9 mouse cellular contexts compared by ENCODE assay signal in the genomic region with DNA sequence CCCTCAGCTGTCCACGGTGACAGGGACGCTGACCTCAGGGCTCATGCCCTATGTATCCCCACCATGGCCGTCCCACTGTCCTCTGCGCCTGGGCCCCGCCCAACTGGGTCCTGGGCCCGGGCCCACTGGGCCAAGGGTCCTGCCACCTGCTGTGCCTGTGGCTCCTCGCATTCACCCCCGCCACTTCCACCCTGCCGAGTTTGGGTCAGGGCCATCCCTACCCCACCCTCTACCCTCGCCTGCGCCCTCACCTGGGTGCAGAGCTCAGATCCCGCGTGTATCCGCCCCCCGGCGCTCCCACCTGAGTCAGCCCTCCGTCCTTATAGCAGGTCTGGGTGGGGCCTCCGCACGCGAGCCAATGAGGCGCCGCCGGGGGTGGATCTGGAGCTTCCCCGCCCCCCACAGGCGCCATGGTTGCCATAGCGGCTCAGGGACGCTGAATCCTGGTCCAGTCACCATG. TPM values are rescaled to one million over a fixed set of nuclear protein-coding genes. Genes with fewer than 3 reads are reported as not detected.
A peak's percentile ranks its signal among the peaks of the same experiment; 100 is the strongest.
DNase-seq lines count a peak whose midpoint lies in the region; ATAC-seq and TF ChIP-seq lines count a peak whose summit lies in the region.
"Had no signal": no experiment of that assay in that cellular context is flagged by ENCODE, and none has a peak within 500 bp of the region (broad histone marks: within the 10 kb centered on the region; RNA-seq: fewer than 3 reads in every experiment).

A gene (minus strand): TSS at position 346 of the 460 bp plus-strand sequence.

- H3K79me2 ChIP-seq in heart, adult 2 months (replicated peaks; ENCODE audit: control insufficient read depth, insufficient read depth, low read length): no peaks in the 10 kb centered on the region

- DNase-seq in right cerebral cortex, postnatal 10 days (ENCODE audit: low spot score in 2 of 2): peak; percentile 72 to 78
- DNase-seq in right cerebral cortex, postnatal 25 days: no peak
- DNase-seq in embryo, embryonic 9.5 days (ENCODE audit: extremely low spot score): peak; percentile 53
- DNase-seq in heart, adult 2 months: peak; percentile 76 to 85
- no peak for DNase-seq in T-cell, adult 2 months (ENCODE audit: low spot score)

- no peaks in the 10 kb centered on the region for H3K36me3 ChIP-seq in heart, adult 2 months (ENCODE audit: control insufficient read depth, insufficient read depth, low read length)
- no peaks in the 10 kb centered on the region for H3K36me3 ChIP-seq in intestine, embryonic 16.5 days (ENCODE audit: control insufficient read depth, insufficient read depth, low read length)
- H3K36me3 ChIP-seq in liver, embryonic 15.5 days (replicated peaks): no peaks in the 10 kb centered on the region
- no peaks in the 10 kb centered on the region for H3K36me3 ChIP-seq in neural tube, embryonic 12.5 days

- H3K9me3 ChIP-seq in intestine, embryonic 16.5 days (ENCODE audit: control insufficient read depth, low read length): peaks cover 2% of the 10 kb centered on the region
- H3K9me3 ChIP-seq in liver, embryonic 15.5 days (replicated peaks): no peaks in the 10 kb centered on the region
- peaks cover 6% of the 10 kb centered on the region for H3K9me3 ChIP-seq in neural tube, embryonic 12.5 days

- 0 out of 2 replicates have a peak, but pooled peaks have one; percentile 14 for TF ChIP-seq EP300 in heart, adult 2 months (IDR thresholded peaks at IDR 0.05; ENCODE audit: insufficient read depth, low read depth, low read length)

- H3K27me3 ChIP-seq in heart, adult 2 months (ENCODE audit: control insufficient read depth, insufficient read depth, low read length): no peaks in the 10 kb centered on the region
- peaks cover 38% of the 10 kb centered on the region for H3K27me3 ChIP-seq in intestine, embryonic 16.5 days (replicated peaks; ENCODE audit: control insufficient read depth, insufficient read depth, low read length)
- peaks cover 58% of the 10 kb centered on the region for H3K27me3 ChIP-seq in liver, embryonic 15.5 days
- H3K27me3 ChIP-seq in neural tube, embryonic 12.5 days (replicated peaks): peaks cover 66% of the 10 kb centered on the region

- peak; percentile 83 for TF ChIP-seq POLR2A in heart, adult 2 months (IDR thresholded peaks at IDR 0.05; ENCODE audit: insufficient read depth, low read depth, low read length)

- ATAC-seq in intestine, embryonic 16.5 days: peak; percentile 72
- peak; percentile 49 for ATAC-seq in liver, embryonic 15.5 days (ENCODE audit: insufficient read depth)
- ATAC-seq in neural tube, embryonic 12.5 days (ENCODE audit: low FRiP score, low read depth): 0 out of 2 replicates have a peak, but pooled peaks have one; percentile 32

- peak within 1 kb of the TSS; percentile 50 for H3K9ac ChIP-seq in heart, adult 2 months (ENCODE audit: low read depth, low read length)
- H3K9ac ChIP-seq in intestine, embryonic 16.5 days (ENCODE audit: low read depth, low read length): peak within 1 kb of the TSS; percentile 59; the same call in 1 of the 2 replicates
- 0 out of 2 replicates have a peak within 1 kb of the TSS, but pooled peaks have one; percentile 15 for H3K9ac ChIP-seq in liver, embryonic 15.5 days
- 0 out of 2 replicates have a peak within 1 kb of the TSS, but pooled peaks have one; percentile 30 for H3K9ac ChIP-seq in neural tube, embryonic 12.5 days

- peak within 1 kb of the TSS; percentile 82 for H3K4me2 ChIP-seq in intestine, embryonic 16.5 days (ENCODE audit: low read depth, low read length)
- peak within 1 kb of the TSS; percentile 65 for H3K4me2 ChIP-seq in liver, embryonic 15.5 days
- H3K4me2 ChIP-seq in neural tube, embryonic 12.5 days (replicated peaks): peak within 1 kb of the TSS; percentile 58

- TF ChIP-seq CTCF in heart, adult 2 months (IDR thresholded peaks at IDR 0.05): no peak

- H3K4me3 ChIP-seq in heart, adult 2 months: peak within 1 kb of the TSS; percentile 46
- H3K4me3 ChIP-seq in intestine, embryonic 16.5 days (ENCODE audit: low read length): peak within 1 kb of the TSS; percentile 43
- H3K4me3 ChIP-seq in liver, embryonic 15.5 days (replicated peaks): peak within 1 kb of the TSS; percentile 37
- H3K4me3 ChIP-seq in neural tube, embryonic 12.5 days: peak within 1 kb of the TSS; percentile 20; the same call in 1 of the 2 replicates

- peaks cover 1% of the 10 kb centered on the region for H3K4me1 ChIP-seq in heart, adult 2 months (ENCODE audit: control insufficient read depth, insufficient read depth, low read length)
- H3K4me1 ChIP-seq in intestine, embryonic 16.5 days (ENCODE audit: control insufficient read depth, insufficient read depth, low read length): peaks cover 17% of the 10 kb centered on the region
- peaks cover 29% of the 10 kb centered on the region for H3K4me1 ChIP-seq in liver, embryonic 15.5 days (replicated peaks)
- H3K4me1 ChIP-seq in neural tube, embryonic 12.5 days: peaks cover 12% of the 10 kb centered on the region

- H3K27ac ChIP-seq in heart, adult 2 months: peak within 1 kb of the TSS; percentile 89
- no peak within 1 kb of the TSS for H3K27ac ChIP-seq in intestine, embryonic 16.5 days (ENCODE audit: low read length)
- no peak within 1 kb of the TSS for H3K27ac ChIP-seq in liver, embryonic 15.5 days (replicated peaks)
- no peak within 1 kb of the TSS for H3K27ac ChIP-seq in neural tube, embryonic 12.5 days
- H3K27ac ChIP-seq: macrophage had no signal

- intact Hi-C loops in heart, adult 2 months (cut with DNase I): no loop called here

- 2% methylated on average over 27 of the region's 27 CpGs for WGBS in heart, adult 2 months
- WGBS in intestine, embryonic 16.5 days: 2% methylated on average over 27 of the region's 27 CpGs
- WGBS in liver, embryonic 15.5 days (ENCODE audit: insufficient replicate concordance): 4% methylated on average over 27 of the region's 27 CpGs
- 3% methylated on average over 27 of the region's 27 CpGs for WGBS in neural tube, embryonic 12.5 days

RNA-seq across cellular contexts. Expression of the gene that starts here (rescaled TPM):
- total RNA-seq in heart, adult 2 months (2021): 100 to 1,000 TPM; 159 to 160 TPM
- 112 and 170 TPM in 2 replicates for polyA plus RNA-seq in heart, adult 2 months (2012; rRNA removed)
- 0.48 and 0.57 TPM in 2 replicates for polyA plus RNA-seq in intestine, embryonic 16.5 days (2015; fragmentation: Nextera tagmentation; extraction: Ambion mirVana)
- 1.3 and 3.7 TPM in 2 replicates for polyA plus RNA-seq in liver, embryonic 15.5 days (2015; fragmentation: Nextera tagmentation; extraction: Ambion mirVana)
- 0.30 and 0.38 TPM in 2 replicates for polyA plus RNA-seq in neural tube, embryonic 12.5 days (2016; fragmentation: Nextera tagmentation; extraction: Ambion mirVana)
- polyA plus RNA-seq: macrophage had no signal

Comparison
In these comparisons a context has a peak if more than half of its experiments do, and no peak if none do; other contexts are left out.
1. RNA of the gene that starts here (polyA plus RNA-seq): 112 to 170 TPM in heart, adult 2 months; 1.3 to 3.7 TPM in liver, embryonic 15.5 days, 0.48 to 0.57 TPM in intestine, embryonic 16.5 days and 0.30 to 0.38 TPM in neural tube, embryonic 12.5 days; every median in the first group is over 10 times any median in the second.
2. DNase-seq: peak in right cerebral cortex, postnatal 10 days (2 of 2), embryo, embryonic 9.5 days (single experiment) and heart, adult 2 months (2 of 2); none in right cerebral cortex, postnatal 25 days (single experiment) and T-cell, adult 2 months (single experiment).
3. Peak in ATAC-seq, H3K4me3 ChIP-seq, H3K9ac ChIP-seq and H3K4me2 ChIP-seq in intestine, embryonic 16.5 days; RNA of the gene not detected or under 1 TPM.
4. Peak in ATAC-seq, H3K4me3 ChIP-seq, H3K9ac ChIP-seq and H3K4me2 ChIP-seq in neural tube, embryonic 12.5 days; RNA of the gene not detected or under 1 TPM.
5. Peak in every context shown above with its lines, with median percentiles within 50 percentile points of each other: H3K4me3 ChIP-seq, H3K9ac ChIP-seq, ATAC-seq and H3K4me2 ChIP-seq.